Mouse (Mus musculus): ENCODE results near the gene Ppp1r12a.

Ppp1r12a gene

GRCm38 (mm10) chr10:108133253-108133652, 28.7 kb upstream of the Ppp1r12a start:
- TF ChIP-seq POU5F1 (IDR thresholded peaks at IDR 0.05; ENCODE audit: borderline replicate concordance, low read length) = no peak
- no peak for TF ChIP-seq NANOG (IDR thresholded peaks at IDR 0.05; ENCODE audit: borderline replicate concordance, low read length)
- no peak for TF ChIP-seq CTCF (conservative IDR thresholded peaks at IDR 0.05; ENCODE audit: low read length)
- Histone ChIP-seq H3K4me3 (replicated peaks; ENCODE audit: low read length) (no peak overlapping the region), H3K36me3 (ENCODE audit: insufficient read depth, low read length) (no peaks in the 10 kb centered on the region), H3K4me1 (replicated peaks; ENCODE audit: low read depth, low read length) (no peaks in the 10 kb centered on the region), H3K27me3 (ENCODE audit: insufficient read depth, low read length) (no peaks in the 10 kb centered on the region), H3K9me3 (ENCODE audit: low read length) (no peaks in the 10 kb centered on the region)

GRCm38 (mm10) chr10:108133745-108134144, 28.2 kb upstream of the Ppp1r12a start:
- Histone ChIP-seq H3K9me3 (ENCODE audit: low read length) (no peaks in the 10 kb centered on the region), H3K4me1 (replicated peaks; ENCODE audit: low read depth, low read length) (no peaks in the 10 kb centered on the region), H3K36me3 (ENCODE audit: insufficient read depth, low read length) (no peaks in the 10 kb centered on the region), H3K4me3 (replicated peaks; ENCODE audit: low read length) (no peak overlapping the region), H3K27me3 (ENCODE audit: insufficient read depth, low read length) (no peaks in the 10 kb centered on the region)
- TF ChIP-seq POU5F1 (IDR thresholded peaks at IDR 0.05; ENCODE audit: borderline replicate concordance, low read length) (no peak), CTCF (conservative IDR thresholded peaks at IDR 0.05; ENCODE audit: low read length) (no peak), NANOG (IDR thresholded peaks at IDR 0.05; ENCODE audit: borderline replicate concordance, low read length) (no peak)

GRCm38 (mm10) chr10:108138347-108138746, 23.6 kb upstream of the Ppp1r12a start:
- H3K36me3 ChIP-seq (ENCODE audit: insufficient read depth, low read length) = no peaks in the 10 kb centered on the region
- TF ChIP-seq NANOG (IDR thresholded peaks at IDR 0.05; ENCODE audit: borderline replicate concordance, low read length) (no peak), POU5F1 (IDR thresholded peaks at IDR 0.05; ENCODE audit: borderline replicate concordance, low read length) (no peak), CTCF (conservative IDR thresholded peaks at IDR 0.05; ENCODE audit: low read length) (no peak)
- peaks cover 2% of the 10 kb centered on the region; the same call in 1 of the 2 replicates for H3K9me3 ChIP-seq (ENCODE audit: low read length)
- H3K27me3 ChIP-seq (ENCODE audit: insufficient read depth, low read length) = no peaks in the 10 kb centered on the region
- no peaks in the 10 kb centered on the region for H3K4me1 ChIP-seq (replicated peaks; ENCODE audit: low read depth, low read length)
- H3K4me3 ChIP-seq (replicated peaks; ENCODE audit: low read length) = no peak overlapping the region

GRCm38 (mm10) chr10:108139788-108140187, 22.2 kb upstream of the Ppp1r12a start:
- no peak for TF ChIP-seq NANOG (IDR thresholded peaks at IDR 0.05; ENCODE audit: borderline replicate concordance, low read length)
- no peak for TF ChIP-seq CTCF (conservative IDR thresholded peaks at IDR 0.05; ENCODE audit: low read length)
- TF ChIP-seq POU5F1 (IDR thresholded peaks at IDR 0.05; ENCODE audit: borderline replicate concordance, low read length) = no peak
- no peaks in the 10 kb centered on the region for H3K4me1 ChIP-seq (replicated peaks; ENCODE audit: low read depth, low read length)
- no peaks in the 10 kb centered on the region for H3K27me3 ChIP-seq (ENCODE audit: insufficient read depth, low read length)
- H3K4me3 ChIP-seq (replicated peaks; ENCODE audit: low read length) = no peak overlapping the region
- H3K9me3 ChIP-seq (ENCODE audit: low read length) = peaks cover 2% of the 10 kb centered on the region; the same call in 1 of the 2 replicates
- H3K36me3 ChIP-seq (ENCODE audit: insufficient read depth, low read length) = no peaks in the 10 kb centered on the region

DNA sequence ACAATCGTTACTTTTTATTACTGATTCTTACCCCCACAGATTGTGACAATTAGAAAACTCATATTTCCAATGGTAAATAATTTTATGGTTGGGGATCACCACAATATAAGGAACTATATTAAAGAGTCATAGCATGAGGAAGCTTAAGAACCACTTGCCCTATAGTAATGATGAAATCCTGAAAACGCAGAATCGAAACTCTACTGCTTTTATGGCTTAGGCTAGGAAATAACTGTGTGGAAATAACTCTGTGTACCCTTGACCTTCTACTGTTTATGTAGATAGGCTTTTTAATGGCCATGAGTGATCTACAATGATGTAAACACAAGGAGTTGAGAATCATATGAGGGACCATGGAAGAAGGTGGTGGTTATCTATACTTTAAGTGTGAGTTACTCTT, 21.3 kb upstream of the Ppp1r12a start:
- Histone ChIP-seq H3K4me1 (replicated peaks; ENCODE audit: low read depth, low read length) (no peaks in the 10 kb centered on the region), H3K27me3 (ENCODE audit: insufficient read depth, low read length) (no peaks in the 10 kb centered on the region), H3K4me3 (replicated peaks; ENCODE audit: low read length) (no peak overlapping the region), H3K36me3 (ENCODE audit: insufficient read depth, low read length) (no peaks in the 10 kb centered on the region), H3K9me3 (ENCODE audit: low read length) (peaks cover 2% of the 10 kb centered on the region; the same call in 1 of the 2 replicates)
- TF ChIP-seq NANOG (IDR thresholded peaks at IDR 0.05; ENCODE audit: borderline replicate concordance, low read length) (no peak), POU5F1 (IDR thresholded peaks at IDR 0.05; ENCODE audit: borderline replicate concordance, low read length) (no peak), CTCF (conservative IDR thresholded peaks at IDR 0.05; ENCODE audit: low read length) (no peak)

- H3K4me1 ChIP-seq (replicated peaks; ENCODE audit: low read depth, low read length) = 0 out of 2 replicates have a peak, but pooled peaks cover 3% of the 10 kb centered on the region
- H3K9me3 ChIP-seq (ENCODE audit: low read length) = peaks cover under 1% of the 10 kb centered on the region; the same call in 1 of the 2 replicates
- H3K4me3 ChIP-seq (replicated peaks; ENCODE audit: low read length) = no peak overlapping the region
- H3K27me3 ChIP-seq (ENCODE audit: insufficient read depth, low read length) = no peaks in the 10 kb centered on the region
- TF ChIP-seq NANOG (IDR thresholded peaks at IDR 0.05; ENCODE audit: borderline replicate concordance, low read length) (no peak), CTCF (conservative IDR thresholded peaks at IDR 0.05; ENCODE audit: low read length) (no peak), POU5F1 (IDR thresholded peaks at IDR 0.05; ENCODE audit: borderline replicate concordance, low read length) (no peak)
- H3K36me3 ChIP-seq (ENCODE audit: insufficient read depth, low read length) = no peaks in the 10 kb centered on the region
Observed at GRCm38 (mm10) chr10:108143991-108144525, 17.9 kb upstream of the Ppp1r12a start.

GRCm38 (mm10) chr10:108145701-108146100, 16.3 kb upstream of the Ppp1r12a start:
- TF ChIP-seq POU5F1 (IDR thresholded peaks at IDR 0.05; ENCODE audit: borderline replicate concordance, low read length) (no peak), NANOG (IDR thresholded peaks at IDR 0.05; ENCODE audit: borderline replicate concordance, low read length) (no peak), CTCF (conservative IDR thresholded peaks at IDR 0.05; ENCODE audit: low read length) (no peak)

DNA sequence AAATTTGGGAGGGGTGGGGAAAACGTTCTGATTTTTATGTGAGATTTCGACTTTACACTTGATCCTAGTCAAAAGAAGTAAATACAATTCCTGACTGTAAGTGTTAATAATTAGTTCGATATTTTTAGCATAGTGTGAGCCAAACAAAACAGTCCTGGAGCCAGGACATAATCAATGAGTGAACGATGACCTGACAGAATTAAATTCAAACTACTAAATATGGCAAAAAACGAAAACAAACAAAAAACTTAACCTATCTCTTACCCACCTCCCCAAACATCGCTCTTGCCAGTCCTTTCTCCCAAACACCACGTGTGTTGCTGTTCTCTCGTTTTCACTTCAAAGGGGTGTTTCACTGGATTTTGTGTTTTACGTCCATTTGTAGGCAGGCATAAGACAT, 15.0 kb upstream of the Ppp1r12a start:
- no peak for TF ChIP-seq CTCF (conservative IDR thresholded peaks at IDR 0.05; ENCODE audit: low read length)
- TF ChIP-seq NANOG (IDR thresholded peaks at IDR 0.05; ENCODE audit: borderline replicate concordance, low read length) = no peak
- TF ChIP-seq POU5F1 (IDR thresholded peaks at IDR 0.05; ENCODE audit: borderline replicate concordance, low read length) = no peak
- H3K27me3 ChIP-seq (ENCODE audit: insufficient read depth, low read length) = no peaks in the 10 kb centered on the region
- 0 out of 2 replicates have a peak, but pooled peaks cover 3% of the 10 kb centered on the region for H3K4me1 ChIP-seq (replicated peaks; ENCODE audit: low read depth, low read length)
- H3K9me3 ChIP-seq (ENCODE audit: low read length) = no peaks in the 10 kb centered on the region
- no peaks in the 10 kb centered on the region for H3K36me3 ChIP-seq (ENCODE audit: insufficient read depth, low read length)
- no peak overlapping the region for H3K4me3 ChIP-seq (replicated peaks; ENCODE audit: low read length)

More at GRCm38 (mm10) chr10:108145701-108146100, 16.3 kb upstream of the Ppp1r12a start:
- H3K27me3 ChIP-seq (ENCODE audit: insufficient read depth, low read length) = no peaks in the 10 kb centered on the region
- no peak overlapping the region for H3K4me3 ChIP-seq (replicated peaks; ENCODE audit: low read length)
- H3K4me1 ChIP-seq (replicated peaks; ENCODE audit: low read depth, low read length) = 0 out of 2 replicates have a peak, but pooled peaks cover 3% of the 10 kb centered on the region
- no peaks in the 10 kb centered on the region for H3K36me3 ChIP-seq (ENCODE audit: insufficient read depth, low read length)
- H3K9me3 ChIP-seq (ENCODE audit: low read length) = no peaks in the 10 kb centered on the region

- H3K36me3 ChIP-seq (ENCODE audit: insufficient read depth, low read length) = no peaks in the 10 kb centered on the region
- no peaks in the 10 kb centered on the region for H3K4me1 ChIP-seq (replicated peaks; ENCODE audit: low read depth, low read length)
- no peaks in the 10 kb centered on the region for H3K9me3 ChIP-seq (ENCODE audit: low read length)
- peaks cover 12% of the 10 kb centered on the region for H3K27me3 ChIP-seq (ENCODE audit: insufficient read depth, low read length)
- no peak for TF ChIP-seq CTCF (conservative IDR thresholded peaks at IDR 0.05; ENCODE audit: low read length)
- TF ChIP-seq NANOG (IDR thresholded peaks at IDR 0.05; ENCODE audit: borderline replicate concordance, low read length) = no peak
- TF ChIP-seq POU5F1 (IDR thresholded peaks at IDR 0.05; ENCODE audit: borderline replicate concordance, low read length) = no peak
- no peak overlapping the region for H3K4me3 ChIP-seq (replicated peaks; ENCODE audit: low read length)
Observed at GRCm38 (mm10) chr10:108153301-108153700, 8.7 kb upstream of the Ppp1r12a start.

Data from E14TG2a.4 (cell line).